12 mouse cellular contexts compared by ENCODE assay signal in the genomic region with DNA sequence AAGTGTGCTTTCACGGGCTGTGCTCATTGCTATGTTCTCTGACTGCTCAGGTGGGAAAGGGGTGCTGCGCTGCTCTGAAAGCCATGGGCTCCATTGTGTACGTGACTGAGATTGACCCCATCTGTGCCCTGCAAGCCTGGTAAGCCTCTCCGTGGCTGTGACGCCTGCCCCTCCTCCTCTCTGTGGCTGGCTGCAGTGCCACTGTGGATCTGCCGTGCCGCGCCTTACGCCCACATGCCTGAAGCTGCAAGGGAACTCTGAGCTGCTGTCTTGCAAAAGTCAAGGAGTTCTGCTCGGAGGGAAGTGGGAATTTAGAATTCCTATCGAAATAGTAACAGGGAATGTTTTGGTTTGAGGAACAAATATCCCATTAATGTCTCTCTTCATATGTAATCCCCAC. TPM values are rescaled to one million over a fixed set of nuclear protein-coding genes. Genes with fewer than 3 reads are reported as not detected.
DNase-seq lines count a peak whose midpoint lies in the region; ATAC-seq and TF ChIP-seq lines count a peak whose summit lies in the region.
"Had no signal": no experiment of that assay in that cellular context is flagged by ENCODE, and none has a peak within 500 bp of the region (broad histone marks: within the 10 kb centered on the region; RNA-seq: fewer than 3 reads in every experiment).

No protein-coding gene starts in this region.

- no peak for ATAC-seq in lung, embryonic 14.5 days (ENCODE audit: insufficient read depth)
- no peak for ATAC-seq in forebrain, embryonic 11.5 days (replicated peaks; ENCODE audit: low FRiP score)
- ATAC-seq: forebrain, embryonic 14.5 days had no signal

- H3K9me3 ChIP-seq in lung, embryonic 14.5 days (ENCODE audit: low read depth, low read length), result no peaks in the 10 kb centered on the region
- H3K9me3 ChIP-seq in forebrain, embryonic 11.5 days (ENCODE audit: control insufficient read depth, low read length), result no peaks in the 10 kb centered on the region

- no peaks in the 10 kb centered on the region for H3K27me3 ChIP-seq in lung, embryonic 14.5 days (ENCODE audit: insufficient read depth, low read length)
- H3K27me3 ChIP-seq in forebrain, embryonic 11.5 days (ENCODE audit: control insufficient read depth, insufficient read depth, low read length), result no peaks in the 10 kb centered on the region

- no peaks in the 10 kb centered on the region for H3K4me1 ChIP-seq in lung, embryonic 14.5 days (ENCODE audit: insufficient read depth)
- H3K4me1 ChIP-seq in forebrain, embryonic 11.5 days (replicated peaks; ENCODE audit: control insufficient read depth, insufficient read depth, low read length), result no peaks in the 10 kb centered on the region

- H3K4me3 ChIP-seq in lung, embryonic 14.5 days (ENCODE audit: low read depth, low read length), result no peak overlapping the region
- H3K4me3 ChIP-seq in left cerebral cortex, adult 2 months, result no peak overlapping the region
- no peak overlapping the region for H3K4me3 ChIP-seq in forebrain, embryonic 11.5 days (ENCODE audit: low read depth, low read length)

- peaks cover 3% of the 10 kb centered on the region; the same call in 1 of the 2 replicates for H3K36me3 ChIP-seq in lung, embryonic 14.5 days (ENCODE audit: insufficient read depth)
- no peaks in the 10 kb centered on the region for H3K36me3 ChIP-seq in forebrain, embryonic 11.5 days (ENCODE audit: control insufficient read depth, insufficient read depth, low read length)

- no peak overlapping the region for H3K4me2 ChIP-seq in lung, embryonic 14.5 days
- H3K4me2 ChIP-seq in forebrain, embryonic 11.5 days (ENCODE audit: low read depth, low read length, severe bottlenecking), result no peak overlapping the region

- peak; percentile 4 for DNase-seq in lung, embryonic 14.5 days
- no peak for DNase-seq in lung, adult 18-20 months
- DNase-seq in frontal cortex, postnatal 14 days (ENCODE audit: low spot score in 2 of 2), result peak; percentile 26 to 30
- DNase-seq in left cerebral cortex, adult 2 months (ENCODE audit: extremely low spot score in 1 of 2, low spot score in 2 of 2), result peak; percentile 56
- DNase-seq in right cerebral cortex, postnatal 25 days, result peak; percentile 32
- DNase-seq in forebrain, embryonic 11.5 days (ENCODE audit: low spot score), result no peak
- no peak for DNase-seq in kidney, adult 11 months
- DNase-seq: adrenal gland, postnatal 14 days; kidney, postnatal 25 days had no signal

- intact Hi-C loops in left cerebral cortex, adult 2 months (cut with DNase I), result no loop called here

- H3K9ac ChIP-seq in lung, embryonic 14.5 days, result no peak overlapping the region
- no peak overlapping the region for H3K9ac ChIP-seq in forebrain, embryonic 11.5 days (ENCODE audit: low read length)
- H3K9ac ChIP-seq: liver, embryonic 14.5 days had no signal

- WGBS in lung, embryonic 14.5 days, result 55% methylated on average over 11 of the region's 11 CpGs
- WGBS in forebrain, embryonic 11.5 days, result 81% methylated on average over 11 of the region's 11 CpGs

- no peak overlapping the region for H3K27ac ChIP-seq in lung, embryonic 14.5 days (ENCODE audit: low read depth)
- H3K27ac ChIP-seq in left cerebral cortex, adult 2 months, result peak overlapping the region; percentile 77; the same call in 1 of the 2 replicates
- H3K27ac ChIP-seq in forebrain, embryonic 11.5 days (ENCODE audit: low read depth, low read length), result no peak overlapping the region
- H3K27ac ChIP-seq: liver, embryonic 14.5 days; macrophage had no signal

- TF ChIP-seq CTCF in lung, embryonic 14.5 days (IDR thresholded peaks at IDR 0.05; ENCODE audit: low read depth), result no peak
- TF ChIP-seq CTCF in left cerebral cortex, adult 2 months (IDR thresholded peaks at IDR 0.05), result no peak

RNA-seq across cellular contexts. Expression of gene Strip2, which starts 25.7 kb away (rescaled TPM):
- 0.33 and 0.84 TPM in 2 replicates for polyA plus RNA-seq in lung, embryonic 14.5 days (2014; fragmentation: Nextera tagmentation; extraction: Ambion mirVana)
- 10 to 100 TPM; 17.0 to 24.1 TPM for total RNA-seq in left cerebral cortex, adult 2 months (2021)
- 0.48 and 0.77 TPM in 2 replicates for polyA plus RNA-seq in forebrain, embryonic 11.5 days (2014; fragmentation: Nextera tagmentation; extraction: Ambion mirVana)

Comparison
In these comparisons a context has a peak if more than half of its experiments do, and no peak if none do; other contexts are left out.
1. DNase-seq: peak in lung, embryonic 14.5 days (single experiment), frontal cortex, postnatal 14 days (2 of 2), left cerebral cortex, adult 2 months (2 of 2) and right cerebral cortex, postnatal 25 days (single experiment); none in lung, adult 18-20 months (0 of 2), forebrain, embryonic 11.5 days (single experiment) and kidney, adult 11 months (single experiment).